Mouse (Mus musculus) granulocyte monocyte progenitor cell, adult 5-6 weeks (primary cell): ENCODE measurements around the gene Ubr7. TPM values are rescaled to one million over a fixed set of nuclear protein-coding genes. Genes with fewer than 3 reads are reported as not detected.

Experiments
- ATAC-seq: replicated peaks from 2 replicates; pipeline ENCODE4 v1.8.0; 2016; ENCODE audit warnings: mild to moderate bottlenecking, moderate TSS enrichment, inconsistent platforms; ENCODE audit not compliant: poor library complexity, severe bottlenecking
- total RNA-seq, 2 experiments: library from RNA; stranded (forward) in 1 of 2; stranded (reverse) in 1 of 2; fragments of 200-712, 200-1000 nt in 1 of 2; fragments of >200 nt in 1 of 2; fragmentation: Nextera tagmentation in 1 of 2; gene quantifications; 2 replicates each; pipeline ENCODE4 v1.2.3; 2014 to 2017

Ubr7 gene
- total RNA-seq, 2 experiments from 2014 or later: 35.6 to 48.8 TPM

DNA sequence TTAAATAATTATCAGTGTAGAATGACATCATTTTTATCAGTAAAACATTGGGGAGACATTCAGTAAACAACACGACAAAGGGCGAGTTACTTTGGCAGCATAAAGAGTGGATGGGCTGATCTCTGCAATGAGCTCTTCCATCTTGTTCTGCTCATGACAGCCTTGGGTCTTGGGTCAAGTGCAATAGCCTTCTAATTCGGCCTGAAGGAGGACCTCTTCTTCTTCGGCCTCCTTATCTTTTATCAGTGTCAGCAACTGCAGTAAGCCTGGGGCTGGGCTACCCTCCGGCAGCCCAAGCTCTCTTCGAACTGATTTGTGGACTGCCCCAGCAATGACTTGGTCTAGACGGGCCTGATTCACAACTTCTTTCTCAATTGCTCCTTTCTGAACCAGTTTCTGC, 15.7 kb upstream of the Ubr7 start:
- no peak for ATAC-seq

- ATAC-seq: no peak
These were observed 14.7 kb upstream of the Ubr7 start for GRCm38 (mm10) chr12:102743036-102743588.

DNA sequence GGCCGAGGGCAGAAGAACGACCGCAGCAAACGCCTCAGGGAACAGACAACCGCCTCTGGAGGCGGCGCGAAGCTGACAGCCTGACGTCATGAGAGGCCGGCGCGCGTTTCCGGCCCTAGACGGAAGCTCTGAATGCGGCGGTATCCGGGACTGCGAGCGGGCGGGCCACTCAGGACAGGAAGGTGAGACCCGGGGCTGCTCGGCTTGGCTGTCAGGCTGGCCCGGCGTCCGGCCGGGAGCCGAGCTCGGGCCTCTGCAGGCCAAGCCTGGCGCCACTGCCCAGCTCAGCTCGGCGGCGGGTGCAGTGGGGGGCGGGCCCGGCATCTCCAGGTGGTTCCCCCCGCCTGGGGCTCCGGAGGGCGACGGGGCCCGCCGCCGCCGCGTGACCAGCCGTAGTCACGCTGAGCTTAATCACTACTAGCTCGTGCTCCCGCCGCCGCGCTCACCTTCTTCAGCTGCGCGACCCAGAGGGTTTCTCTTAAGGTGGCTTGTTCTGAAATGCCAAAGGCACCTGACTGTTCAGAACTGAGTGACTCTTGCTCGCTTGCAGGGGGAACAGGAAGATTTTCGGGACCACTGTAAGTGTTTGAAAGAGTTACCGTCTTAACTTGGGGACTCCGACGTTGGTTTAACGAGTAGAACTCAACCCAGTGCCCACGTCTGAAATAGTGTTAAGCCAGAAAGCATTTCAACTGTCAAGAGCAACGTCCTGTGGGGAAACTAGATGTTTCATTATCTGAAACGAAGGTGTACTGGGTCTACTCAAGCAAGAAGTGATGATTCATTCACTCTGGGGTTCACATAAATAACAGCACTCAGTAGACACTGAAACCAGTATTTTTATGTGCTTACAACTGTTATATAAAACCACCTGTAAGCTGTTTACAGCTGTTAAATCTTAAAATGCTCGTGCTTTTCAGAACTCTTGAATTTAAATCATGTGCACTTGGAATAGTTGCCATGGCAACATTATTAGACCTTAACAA, 13.9 kb upstream of the Ubr7 start, which contains the start of the genes Moap1 and Tmem251:
TSS of gene Moap1 (minus strand) at position 73 of the 986 bp plus-strand sequence.
TSS of gene Tmem251 (plus strand) at position 174 of the 986 bp plus-strand sequence.
- ATAC-seq: peak; percentile 78

DNA sequence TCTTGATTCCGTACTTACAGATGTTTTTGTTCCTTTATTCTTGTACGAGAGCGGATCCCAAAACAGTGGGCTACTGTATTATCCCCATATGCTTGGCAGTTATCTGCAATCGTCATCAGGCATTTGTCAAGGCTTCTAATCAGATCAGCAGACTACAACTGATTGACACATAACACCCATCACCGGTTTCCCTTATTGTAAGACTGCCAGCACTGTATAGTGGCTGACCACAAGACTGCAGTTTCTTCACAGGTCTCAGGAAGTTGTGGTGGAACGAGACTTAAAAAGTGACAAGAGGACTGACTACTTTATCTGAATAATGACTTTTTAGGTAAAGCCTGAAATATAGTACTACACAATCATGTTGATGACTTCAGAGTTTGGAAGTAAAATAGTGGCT, 12.9 kb upstream of the Ubr7 start:
- ATAC-seq: peak; percentile 82

GRCm38 (mm10) chr12:102748256-102748655, 9.5 kb upstream of the Ubr7 start:
- 0 out of 2 replicates have a peak, but pooled peaks have one; percentile 15 for ATAC-seq

DNA sequence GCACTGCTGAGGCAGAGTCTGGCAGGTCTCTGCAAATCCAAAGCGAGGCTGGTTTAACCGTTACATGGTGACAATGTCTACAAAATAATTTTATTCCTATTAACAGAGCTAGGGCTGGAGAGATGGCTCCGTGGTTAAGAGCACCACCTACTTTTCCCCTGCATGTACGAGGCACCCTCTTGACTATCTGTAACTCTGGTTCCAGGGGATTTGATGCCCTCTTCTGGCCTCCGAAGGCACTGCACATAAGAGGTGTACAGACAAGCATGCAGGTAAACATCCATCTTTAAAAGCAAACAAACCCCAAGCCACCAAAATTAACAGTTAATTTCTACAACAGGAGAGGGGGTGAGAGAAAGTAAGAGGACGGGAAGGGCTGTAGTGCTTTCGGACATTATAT, 1.5 kb upstream of the Ubr7 start:
- 0 out of 2 replicates have a peak, but pooled peaks have one; percentile 12 for ATAC-seq

DNA sequence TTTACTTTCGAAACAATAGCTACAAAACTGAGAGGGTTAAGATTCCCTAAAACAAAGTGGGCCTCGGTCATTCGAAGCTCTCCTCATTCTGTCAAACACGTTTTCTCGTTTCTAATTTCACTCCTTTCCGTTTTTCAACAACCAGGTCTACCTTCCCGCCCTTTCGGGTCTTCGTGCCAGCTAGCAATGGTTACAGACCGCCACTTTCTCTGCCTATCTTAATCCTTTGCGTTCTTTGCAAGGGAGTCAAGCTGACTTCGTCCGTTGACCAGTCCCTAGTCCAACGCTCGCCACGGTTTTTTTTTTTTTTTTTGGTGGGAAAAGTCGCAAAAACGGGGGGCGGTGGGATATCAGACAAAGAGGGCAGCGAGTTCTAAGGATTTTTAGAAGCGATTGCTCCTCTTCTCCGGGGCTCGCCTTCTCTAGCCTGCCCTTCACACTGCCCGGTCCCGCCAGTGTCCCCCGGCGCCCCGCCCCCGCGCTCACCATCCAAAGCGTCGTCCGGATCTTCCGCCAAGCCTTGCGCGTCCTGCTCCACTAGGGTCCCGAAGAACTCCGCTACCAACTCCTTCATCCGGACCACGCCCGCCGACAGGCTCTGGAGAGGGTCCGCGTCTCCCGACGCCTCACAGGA, 595 bp upstream of the Ubr7 start:
- no peak for ATAC-seq

- ATAC-seq: no peak
These were observed 613 bp downstream of the Ubr7 start, which contains the start of gene Gm20604 for GRCm38 (mm10) chr12:102758403-102758756. TSS of gene Gm20604 (minus strand) at chr12:102758672.

- no peak for ATAC-seq
These were observed 1.2 kb downstream of the Ubr7 start for GRCm38 (mm10) chr12:102758936-102759335.

DNA sequence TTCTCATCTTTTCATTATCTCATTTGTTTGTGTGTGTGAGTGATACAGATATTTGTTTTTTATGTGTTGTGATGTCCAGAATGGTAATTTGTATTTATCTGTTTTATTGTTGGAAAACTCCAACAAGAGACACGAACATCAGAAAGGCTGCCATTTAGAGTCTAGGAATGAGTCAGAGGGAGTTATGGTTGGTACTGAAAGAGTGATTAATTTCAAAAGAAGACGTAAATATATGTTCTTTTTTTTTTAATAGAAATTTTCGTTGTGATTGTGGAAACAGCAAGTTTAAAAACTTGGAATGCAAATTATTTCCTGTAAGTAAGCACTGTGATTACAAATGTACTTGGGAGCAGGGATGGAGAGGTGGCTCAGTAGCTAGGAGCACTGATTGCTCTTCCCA, 3.9 kb downstream of the Ubr7 start:
- no peak for ATAC-seq

- ATAC-seq: no peak
These were observed 5.9 kb downstream of the Ubr7 start for GRCm38 (mm10) chr12:102763696-102764095.

- no peak for ATAC-seq
These were observed 11.2 kb downstream of the Ubr7 start for GRCm38 (mm10) chr12:102769000-102769399.

- ATAC-seq: no peak
These were observed 13.8 kb downstream of the Ubr7 start for GRCm38 (mm10) chr12:102771601-102772000.

- no peak for ATAC-seq
These were observed 14.9 kb downstream of the Ubr7 start for GRCm38 (mm10) chr12:102772676-102773075.

DNA sequence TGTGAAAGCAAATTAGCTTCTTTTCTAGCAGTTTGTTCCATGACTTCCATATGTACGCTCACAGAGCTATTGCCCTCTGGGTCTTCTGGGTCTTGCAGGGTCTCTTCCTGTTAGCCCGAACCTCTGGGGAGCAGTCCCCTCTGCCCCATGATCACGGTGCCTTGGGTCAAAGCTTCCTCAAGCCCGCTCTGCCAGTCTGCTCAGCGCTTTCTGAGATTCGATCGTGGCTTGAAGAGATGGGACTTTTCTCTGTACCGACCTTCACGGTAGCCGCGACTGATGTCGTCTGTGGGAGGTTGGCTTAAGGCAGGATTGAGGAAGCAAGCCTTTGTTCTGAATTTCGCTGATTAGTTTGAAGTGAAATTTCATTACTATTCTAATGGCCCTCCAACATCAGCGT, 18.3 kb downstream of the Ubr7 start:
- ATAC-seq: no peak

GRCm38 (mm10) chr12:102778151-102778550, 20.4 kb downstream of the Ubr7 start:
- no peak for ATAC-seq

DNA sequence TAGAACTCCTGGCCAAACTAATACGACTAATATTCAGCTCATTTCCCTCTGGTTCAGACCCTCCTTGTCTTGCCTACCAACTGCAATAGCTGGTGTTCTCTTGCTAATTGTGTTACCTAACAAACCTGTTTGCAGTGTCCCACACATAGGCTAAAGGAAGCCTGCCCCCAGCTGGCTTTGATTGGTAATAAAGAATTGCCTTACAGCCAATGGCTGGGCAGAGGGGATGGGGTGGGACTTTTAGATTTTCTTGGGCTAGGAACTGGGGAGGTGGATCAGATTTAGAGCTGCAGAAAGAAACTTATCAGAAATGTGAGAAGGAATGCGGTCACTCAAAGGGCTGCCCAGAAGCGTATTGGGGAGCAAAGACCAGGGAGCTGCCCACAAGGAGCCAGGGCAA, 21.7 kb downstream of the Ubr7 start:
- peak; percentile 54 for ATAC-seq

- ATAC-seq: no peak
These were observed 25.1 kb downstream of the Ubr7 start for GRCm38 (mm10) chr12:102782841-102783240.

- ATAC-seq: peak; percentile 92
These were observed 27.3 kb downstream of the Ubr7 start for GRCm38 (mm10) chr12:102784899-102785592.

DNA sequence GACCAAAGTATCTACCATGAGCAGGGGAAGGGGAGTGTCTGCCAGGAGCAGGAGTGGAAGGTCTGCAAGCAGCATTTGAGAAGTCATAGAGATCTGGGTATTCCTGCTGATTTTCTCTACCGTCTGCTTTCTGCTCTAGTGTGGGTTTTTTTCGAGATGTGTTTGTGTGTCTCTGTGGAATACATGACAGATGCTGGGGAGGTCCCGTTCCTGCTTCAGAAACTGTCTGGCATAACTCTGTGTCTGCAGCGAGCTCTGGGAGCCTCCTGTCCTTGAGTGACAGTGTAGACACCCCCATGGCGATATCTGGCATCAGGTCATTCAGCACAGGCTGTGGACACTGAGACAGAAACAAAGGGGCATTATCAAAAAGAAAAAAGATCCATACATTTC, 27.8 kb downstream of the Ubr7 start:
- ATAC-seq: no peak
